Mouse (Mus musculus) gastrocnemius, adult 2 months (tissue): ENCODE results near the gene Tbck. TPM values are rescaled to one million over a fixed set of nuclear protein-coding genes. Genes with fewer than 3 reads are reported as not detected.

Experiments used
- DNase-seq: peaks from one replicate; pipeline ENCODE4 v3.0.0; 2022
- H3K27ac ChIP-seq: fragments of 200-600 bp; 2 replicates; pipeline ENCODE4 v1.8.1; 2022; ENCODE audit warnings: mild to moderate bottlenecking
- H3K4me3 ChIP-seq: fragments of 200-600 bp; 2 replicates; pipeline ENCODE4 v1.8.1; 2022; ENCODE audit warnings: mild to moderate bottlenecking, moderate library complexity
- CTCF ChIP-seq: fragments of 200-600 bp; IDR thresholded peaks from 2 replicates; pipeline ENCODE4 v1.8.1; 2022; ENCODE audit warnings: antibody characterized with exemption, mild to moderate bottlenecking, moderate library complexity
- intact Hi-C: fragments of 180-260 bp; cut with DNase I; formaldehyde crosslinking; loops from one replicate; pipeline ENCODE4 v1.15.1; 2025
- total RNA-seq, 2 experiments: library from RNA; stranded (reverse); gene quantifications; 2 replicates each; pipeline ENCODE4 v1.2.3; 2021

Gene Tbck
- total RNA-seq, 2 experiments from 2014 or later: 9.6 to 9.8 TPM

DNA sequence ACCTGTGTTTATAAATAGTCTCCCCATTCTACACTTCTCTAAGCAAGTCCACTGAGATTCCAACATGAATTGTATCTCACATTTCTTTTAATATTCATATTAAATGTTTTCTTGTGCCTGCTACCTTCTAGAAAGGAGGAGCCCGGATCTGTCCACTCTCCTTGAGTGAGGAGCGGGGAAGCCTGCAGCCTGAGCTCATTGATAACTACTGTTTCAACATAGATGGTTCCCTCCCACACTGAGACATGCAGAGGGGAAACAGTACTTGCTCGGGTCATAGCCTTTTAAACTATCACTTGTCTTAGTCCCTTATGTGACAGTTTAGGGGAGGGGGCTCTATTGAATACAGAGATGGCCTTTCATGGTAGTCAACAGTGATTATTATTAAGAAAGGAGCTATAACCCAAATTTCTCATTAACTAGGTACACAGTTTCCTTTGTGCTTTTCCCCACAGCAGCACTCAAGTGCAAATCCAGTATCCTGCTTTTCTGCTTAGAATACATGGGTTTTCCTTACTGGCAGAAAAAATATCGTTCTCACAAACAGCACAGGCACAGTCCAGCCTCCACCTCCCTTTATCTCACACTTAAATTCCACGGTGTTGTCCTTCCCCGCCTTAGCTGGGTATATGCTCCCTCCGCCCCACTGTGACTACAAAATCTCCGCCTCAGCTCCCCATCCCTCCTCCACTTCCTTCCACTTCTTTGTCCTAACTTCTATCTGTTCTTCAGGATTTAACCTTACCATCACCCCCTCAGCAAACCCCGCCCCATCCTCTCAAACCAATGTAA is 130.0 kb downstream of the Tbck start:
- DNase-seq: no peak
- TF ChIP-seq CTCF: no peak
- Histone ChIP-seq H3K27ac (no peak overlapping the region), H3K4me3 (no peak overlapping the region)
- intact Hi-C loops: no loop called here

DNA sequence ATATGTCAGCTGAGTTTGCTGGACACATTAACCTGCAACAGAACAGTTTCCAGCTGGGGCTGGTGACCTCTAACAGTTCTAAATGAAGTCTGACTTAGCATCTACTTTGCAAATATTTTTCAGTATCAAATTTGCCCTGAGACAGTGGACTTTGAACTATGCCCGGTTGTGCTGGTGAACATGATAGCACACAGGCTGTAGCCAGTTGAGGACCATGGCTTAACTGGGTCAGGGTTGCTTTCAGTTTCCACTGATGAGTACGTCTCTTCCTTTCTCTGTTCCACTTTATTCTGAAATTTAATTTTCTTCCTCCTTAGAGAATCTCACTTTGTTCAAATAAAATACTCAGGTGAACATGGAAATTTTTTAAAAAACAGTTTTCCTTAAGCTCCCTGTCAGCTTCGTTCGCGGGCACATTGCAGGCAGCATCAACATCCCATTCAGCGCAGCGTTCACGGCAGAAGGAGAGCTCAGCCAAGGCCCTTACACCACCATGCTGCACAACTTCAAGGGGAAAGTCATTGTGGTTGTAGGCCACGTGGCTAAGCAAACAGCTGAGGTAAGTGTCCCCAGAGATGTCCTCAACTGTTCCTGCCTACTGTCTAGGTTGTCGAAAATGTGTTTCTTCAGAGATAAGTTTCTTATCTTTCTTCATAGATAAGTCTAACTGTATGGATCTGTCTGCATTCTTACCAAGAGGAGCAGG is 131.0 kb downstream of the Tbck start:
- no peak overlapping the region for H3K27ac ChIP-seq
- TF ChIP-seq CTCF: no peak
- H3K4me3 ChIP-seq: no peak overlapping the region
- intact Hi-C loops: no loop called here
- no peak for DNase-seq

DNA sequence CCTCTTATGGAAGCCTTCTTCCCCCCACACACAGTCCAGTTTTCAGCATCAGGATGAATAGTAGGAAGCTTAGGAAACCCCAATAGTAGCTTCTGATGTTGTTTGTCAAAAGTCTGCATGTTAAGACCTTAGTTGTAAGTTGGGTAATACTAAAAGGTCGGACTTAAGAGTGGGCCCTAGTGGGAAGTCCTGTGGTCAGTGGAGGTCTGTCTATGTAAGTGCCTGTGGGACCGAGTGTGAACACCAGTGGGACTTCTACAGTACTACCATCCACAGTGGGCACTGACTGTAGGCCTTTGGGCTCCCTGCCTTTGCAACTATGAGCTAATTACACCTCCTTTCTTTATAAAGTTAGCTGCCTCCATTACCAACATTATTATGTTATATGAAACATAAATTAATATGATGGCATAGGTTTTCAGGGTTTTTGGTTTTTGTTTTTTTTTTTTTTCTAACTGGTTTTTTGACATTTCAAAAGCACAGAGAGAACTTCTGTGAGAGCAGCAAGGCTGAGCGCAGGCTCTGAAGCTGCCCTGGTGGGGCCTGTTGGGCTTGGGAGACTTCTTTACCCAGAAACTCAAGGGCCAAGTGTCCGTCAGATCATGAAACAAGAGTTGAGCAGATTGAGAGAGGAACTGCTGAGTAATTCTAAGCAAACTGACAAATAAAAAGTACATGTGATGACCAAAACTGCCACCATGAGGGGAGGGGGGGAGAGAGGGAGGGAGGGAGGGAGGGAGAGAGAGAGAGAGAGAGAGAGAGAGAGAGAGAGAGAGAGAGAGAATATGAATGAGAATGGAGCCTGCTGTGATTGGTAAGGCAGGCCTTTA is 131.8 kb downstream of the Tbck start:
- intact Hi-C loops: no loop called here
- Histone ChIP-seq H3K4me3 (no peak overlapping the region), H3K27ac (no peak overlapping the region)
- no peak for DNase-seq
- no peak for TF ChIP-seq CTCF

DNA sequence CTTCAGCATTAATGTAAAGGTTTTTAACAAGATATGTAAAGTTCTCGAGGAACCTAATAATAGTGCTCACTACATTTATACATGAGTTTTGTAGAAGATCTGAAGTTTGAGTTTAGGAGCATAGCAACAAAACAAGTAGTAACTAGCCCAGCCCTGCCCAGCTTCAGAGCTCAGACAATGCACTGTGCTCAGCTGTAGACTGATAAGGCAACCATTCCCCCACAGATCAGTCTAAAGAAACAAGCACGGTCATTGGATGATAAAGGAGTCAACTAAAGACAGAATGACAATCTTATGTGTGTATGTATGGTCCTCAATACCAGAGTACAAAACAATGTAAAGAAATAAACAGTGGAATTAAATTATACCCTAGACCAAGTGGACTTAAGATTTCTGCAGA is 135.5 kb downstream of the Tbck start:
- TF ChIP-seq CTCF: no peak
- Histone ChIP-seq H3K27ac (no peak overlapping the region), H3K4me3 (no peak overlapping the region)
- no peak for DNase-seq
- intact Hi-C loops: no loop called here

DNA sequence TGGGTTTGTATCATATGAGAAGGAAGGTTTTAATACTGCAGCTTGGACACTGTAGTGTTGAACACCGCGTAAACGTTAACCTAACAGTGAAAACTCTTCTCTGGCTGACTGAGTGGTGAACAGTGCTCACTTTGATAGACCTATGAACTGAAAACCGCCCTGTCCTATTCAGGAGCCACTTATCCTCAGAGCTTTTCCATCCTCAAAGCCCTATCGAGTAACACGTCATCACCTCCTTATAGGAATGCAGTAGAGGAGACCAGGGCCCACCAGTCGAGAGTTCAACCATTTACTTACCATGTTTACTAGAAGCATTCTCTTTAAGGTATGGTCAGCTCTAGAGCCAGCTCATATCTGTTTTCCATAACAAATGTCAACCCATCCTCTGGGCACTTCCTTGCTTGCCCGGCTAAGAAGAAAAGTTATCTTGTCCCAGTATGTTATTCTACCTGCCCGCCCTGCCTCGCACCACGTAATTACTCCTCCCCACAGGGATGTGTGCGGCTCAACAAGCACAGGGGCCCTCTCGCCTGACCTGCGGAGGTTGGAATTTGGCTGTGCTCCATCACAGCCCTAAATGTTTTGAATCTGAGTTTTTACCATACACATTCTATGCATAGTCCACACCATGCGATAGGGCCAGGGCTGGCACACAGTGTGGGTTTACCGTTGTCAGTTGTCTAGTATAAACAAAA is 147.4 kb downstream of the Tbck start:
- no peak for TF ChIP-seq CTCF
- no peak overlapping the region for H3K27ac ChIP-seq
- H3K4me3 ChIP-seq: no peak overlapping the region
- no peak for DNase-seq
- intact Hi-C loops: no loop called here

DNA sequence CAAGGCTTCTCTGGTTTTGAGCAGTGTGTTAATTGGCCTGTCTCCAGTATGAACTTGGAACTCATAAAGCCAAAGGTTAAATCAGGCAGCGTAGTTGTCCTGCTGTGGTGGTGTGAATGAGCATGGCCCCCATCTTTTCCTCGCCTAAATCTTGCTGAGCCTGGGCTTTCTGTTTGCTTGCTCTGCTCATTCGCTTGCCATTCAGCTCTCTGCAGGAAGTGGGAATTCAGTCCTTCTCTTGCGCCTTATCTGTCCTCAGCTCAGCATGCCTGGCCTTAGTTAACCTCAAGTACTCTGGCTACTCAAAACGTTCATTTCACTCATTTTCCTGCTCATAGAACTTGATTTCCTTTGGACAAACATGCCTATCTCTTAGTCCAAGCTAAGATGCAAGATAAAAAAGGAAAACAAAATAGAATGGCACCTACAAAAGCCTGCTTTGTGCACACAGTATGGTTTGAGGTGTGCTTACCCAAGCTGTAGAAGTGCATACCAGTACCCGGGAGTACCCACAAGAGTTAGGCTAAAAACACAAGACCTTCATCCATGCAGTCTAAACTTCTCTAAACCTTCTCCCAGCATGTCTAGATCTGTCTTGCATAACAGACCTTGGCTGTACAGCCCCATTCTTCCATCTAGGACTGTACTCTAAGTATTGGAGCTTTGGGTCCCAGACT is 151.3 kb downstream of the Tbck start:
- Histone ChIP-seq H3K4me3 (no peak overlapping the region), H3K27ac (no peak overlapping the region)
- DNase-seq: no peak
- TF ChIP-seq CTCF: no peak
- intact Hi-C loops: no loop called here

DNA sequence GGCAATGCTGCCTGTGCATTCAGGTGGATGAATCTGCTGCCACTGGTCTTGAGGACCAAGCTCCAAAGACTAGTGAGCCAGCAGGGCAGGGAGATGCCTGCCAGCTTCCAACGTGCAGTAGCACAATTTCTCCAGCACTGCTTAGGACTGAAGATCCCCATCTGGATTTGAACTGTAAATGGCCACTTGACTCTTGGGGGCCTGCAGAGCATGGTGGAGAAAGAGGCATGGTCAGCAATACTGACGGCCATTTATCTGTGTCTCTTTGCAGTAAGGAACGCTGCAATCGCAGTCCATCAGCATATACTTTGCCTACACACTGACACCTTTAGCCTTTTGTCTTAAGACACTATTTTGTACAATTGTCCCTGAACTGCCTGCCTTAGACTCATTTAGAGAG is 153.2 kb downstream of the Tbck start:
- H3K27ac ChIP-seq: no peak overlapping the region
- no peak overlapping the region for H3K4me3 ChIP-seq
- intact Hi-C loops: no loop called here
- no peak for TF ChIP-seq CTCF
- no peak for DNase-seq

DNA sequence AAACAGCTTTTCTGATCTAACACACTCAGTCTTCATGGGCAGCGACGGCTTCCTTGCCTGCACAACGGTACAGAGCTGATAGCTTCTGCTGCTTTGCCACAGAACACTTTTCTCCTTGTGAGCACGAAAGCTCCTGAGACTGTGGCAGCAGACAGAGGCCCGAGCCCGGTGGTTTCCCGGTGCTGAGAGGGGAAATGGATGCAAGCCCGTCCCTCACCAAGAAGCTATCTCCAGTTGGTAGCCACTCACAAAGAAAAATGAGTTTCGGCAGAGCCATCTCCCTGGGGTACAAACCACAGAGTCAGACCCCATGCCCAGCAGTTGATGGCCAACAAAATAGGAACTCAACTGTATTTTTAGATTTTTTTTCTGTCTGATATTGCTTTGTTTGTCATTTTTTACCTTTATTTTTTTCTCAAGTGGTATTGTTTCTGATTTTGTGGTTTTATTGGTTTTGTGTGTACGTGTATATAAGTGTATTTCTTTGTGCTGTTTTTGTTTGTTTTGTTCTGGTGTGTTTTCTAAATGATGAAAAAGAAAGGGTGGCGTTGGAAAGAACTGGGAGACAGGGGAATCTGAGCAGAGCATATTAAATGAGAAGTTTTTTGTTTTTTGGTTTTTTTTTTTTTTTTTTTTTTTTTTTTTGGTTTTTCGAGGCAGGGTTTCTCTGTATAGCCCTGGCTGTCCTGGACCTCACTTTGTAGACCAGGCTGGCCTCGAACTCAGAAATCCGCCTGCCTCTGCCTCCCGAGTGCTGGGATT is 154.9 kb downstream of the Tbck start:
- no peak for TF ChIP-seq CTCF
- intact Hi-C loops: no loop called here
- no peak overlapping the region for H3K4me3 ChIP-seq
- DNase-seq: no peak
- no peak overlapping the region for H3K27ac ChIP-seq

DNA sequence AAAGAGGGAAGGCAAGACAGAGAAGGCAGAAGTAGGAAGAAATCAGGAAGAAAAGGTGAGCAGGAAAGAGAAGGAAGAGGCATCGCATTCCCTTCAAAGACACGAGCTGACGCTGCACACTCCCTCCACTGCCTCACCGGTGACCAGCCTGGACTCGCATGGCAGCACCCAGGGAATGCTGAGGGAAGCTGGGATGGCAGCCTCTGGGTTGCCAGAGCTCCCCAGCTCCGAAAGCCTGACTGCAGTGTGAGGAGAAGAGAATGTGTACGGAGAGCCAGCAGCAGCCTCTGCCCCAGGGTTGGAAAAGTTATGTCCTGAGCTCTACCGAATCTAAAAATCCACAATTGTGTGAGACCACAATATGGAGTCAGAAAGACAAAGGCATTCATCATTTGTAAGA is 155.6 kb downstream of the Tbck start:
- intact Hi-C loops: no loop called here
- no peak for TF ChIP-seq CTCF
- Histone ChIP-seq H3K4me3 (no peak overlapping the region), H3K27ac (no peak overlapping the region)
- DNase-seq: no peak

DNA sequence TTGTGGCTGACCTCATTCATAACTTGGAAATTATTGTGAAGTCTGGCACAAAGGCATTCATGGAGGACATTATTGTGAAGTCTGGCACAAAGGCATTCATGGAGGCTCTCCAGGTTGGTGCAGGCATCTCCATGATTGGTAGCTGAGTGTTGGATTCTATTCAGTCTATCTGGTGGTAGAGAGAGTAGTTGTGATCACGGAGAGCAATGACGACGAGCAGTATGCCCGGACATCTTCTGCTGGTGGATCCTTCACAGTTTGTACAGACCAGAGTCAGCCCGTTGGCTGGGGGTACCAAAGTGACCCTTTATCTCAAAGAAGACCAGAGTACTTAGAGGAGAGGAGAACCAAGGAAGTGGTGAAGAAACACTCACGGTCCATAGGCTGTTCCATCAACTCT is 158.7 kb downstream of the Tbck start:
- TF ChIP-seq CTCF: no peak
- Histone ChIP-seq H3K4me3 (no peak overlapping the region), H3K27ac (no peak overlapping the region)
- DNase-seq: no peak
- intact Hi-C loops: no loop called here

DNA sequence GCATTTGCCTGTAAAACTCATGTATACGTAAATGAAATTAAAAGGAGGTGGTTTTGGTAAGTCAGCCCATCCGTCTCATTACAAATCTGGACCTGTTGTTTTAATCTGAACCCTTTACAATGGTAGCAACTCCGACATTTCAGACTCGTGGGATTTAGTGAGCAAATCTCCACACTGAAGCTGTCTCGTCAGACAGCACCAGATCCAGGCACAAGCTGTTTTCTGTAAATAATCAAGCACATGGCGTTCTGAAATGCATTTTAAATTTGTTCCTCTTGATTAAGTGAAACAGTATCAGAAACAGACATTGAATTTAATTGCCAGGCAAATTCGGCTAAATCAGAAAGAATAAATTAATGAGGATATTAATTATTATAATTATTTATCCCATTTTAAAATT is 165.7 kb downstream of the Tbck start:
- no peak for TF ChIP-seq CTCF
- intact Hi-C loops: no loop called here
- DNase-seq: no peak
- no peak overlapping the region for H3K4me3 ChIP-seq
- no peak overlapping the region for H3K27ac ChIP-seq
